Mouse (Mus musculus) monocyte, adult 5-6 weeks (primary cell): ENCODE results near the gene Klb. TPM values are rescaled to one million over a fixed set of nuclear protein-coding genes. Genes with fewer than 3 reads are reported as not detected.
A peak's percentile ranks its signal among the peaks of the same experiment; 100 is the strongest.
"Not testable (repeated sequence)": the region's sequence is repeated elsewhere in the genome, so short reads cannot be mapped to it uniquely, and the experiment has no call there.

Source experiments
- ATAC-seq: fragments of 153-309, 156-312 bp; replicated peaks from 2 replicates; pipeline ENCODE4 v1.8.0; 2017; ENCODE audit warnings: mild to moderate bottlenecking; ENCODE audit not compliant: low TSS enrichment, insufficient number of reproducible peaks, severe bottlenecking, poor library complexity, low FRiP score
- total RNA-seq: library from RNA; stranded (forward); fragments of 200-1000, 200-491, 200-594 nt; gene quantifications from 3 replicates; pipeline ENCODE4 v1.2.3, GENCODE M21; 2017

Gene Klb
- not detected in 3 replicates for total RNA-seq

- no peak for ATAC-seq
These were observed at the start of gene Klb for GRCm38 (mm10) chr5:65348168-65348567. TSS of gene Klb (plus strand) at chr5:65348314.

GRCm38 (mm10) chr5:65299623-65300022, 48.5 kb upstream of the Klb start:
- ATAC-seq = not testable (repeated sequence)

- no peak for ATAC-seq
These were observed 48.0 kb upstream of the Klb start for GRCm38 (mm10) chr5:65300121-65300520.

GRCm38 (mm10) chr5:65305516-65305915, 42.6 kb upstream of the Klb start:
- ATAC-seq = no peak

- no peak for ATAC-seq
These were observed 39.9 kb upstream of the Klb start for GRCm38 (mm10) chr5:65308208-65308607.

- peak; percentile 83 for ATAC-seq
These were observed 39.2 kb upstream of the Klb start for GRCm38 (mm10) chr5:65308866-65309265.

GRCm38 (mm10) chr5:65319176-65319575, 28.9 kb upstream of the Klb start:
- no peak for ATAC-seq

GRCm38 (mm10) chr5:65322165-65322564, 25.9 kb upstream of the Klb start:
- ATAC-seq = peak; percentile 19; the same call in 1 of the 2 replicates

- ATAC-seq = no peak
These were observed 23.8 kb upstream of the Klb start for GRCm38 (mm10) chr5:65324271-65324670.

GRCm38 (mm10) chr5:65324758-65325355, 23.3 kb upstream of the Klb start:
- ATAC-seq = no peak

- peak; percentile 75 for ATAC-seq
These were observed 21.9 kb upstream of the Klb start for GRCm38 (mm10) chr5:65326212-65326611.

GRCm38 (mm10) chr5:65329971-65330370, 18.1 kb upstream of the Klb start:
- no peak for ATAC-seq

GRCm38 (mm10) chr5:65334788-65335187, 13.3 kb upstream of the Klb start:
- ATAC-seq = no peak

GRCm38 (mm10) chr5:65335298-65336074, 12.6 kb upstream of the Klb start, which contains the start of gene Rfc1:
TSS of gene Rfc1 (minus strand) at chr5:65335670.
- ATAC-seq = peak; percentile 81

GRCm38 (mm10) chr5:65336075-65336355, 12.1 kb upstream of the Klb start:
- ATAC-seq = no peak

- no peak for ATAC-seq
These were observed 9.7 kb upstream of the Klb start for GRCm38 (mm10) chr5:65338394-65338793.

GRCm38 (mm10) chr5:65340167-65340566, 7.9 kb upstream of the Klb start:
- no peak for ATAC-seq

- no peak for ATAC-seq
These were observed 2.4 kb downstream of the Klb start for GRCm38 (mm10) chr5:65350508-65350907.

- ATAC-seq = no peak
These were observed 6.0 kb downstream of the Klb start for GRCm38 (mm10) chr5:65354097-65354496.

- ATAC-seq = no peak
These were observed 6.9 kb downstream of the Klb start for GRCm38 (mm10) chr5:65354985-65355384.
